Mouse (Mus musculus) spleen, embryonic (tissue): ENCODE results near the gene Mbl1.

Experiments used
- CTCF ChIA-PET: fragments of 350-600 bp; sonication (Branson Sonifier 250); formaldehyde crosslinking; loops from one replicate; lab custom pipeline; 2022; lab: Charles Lee

The Mbl1 gene

DNA sequence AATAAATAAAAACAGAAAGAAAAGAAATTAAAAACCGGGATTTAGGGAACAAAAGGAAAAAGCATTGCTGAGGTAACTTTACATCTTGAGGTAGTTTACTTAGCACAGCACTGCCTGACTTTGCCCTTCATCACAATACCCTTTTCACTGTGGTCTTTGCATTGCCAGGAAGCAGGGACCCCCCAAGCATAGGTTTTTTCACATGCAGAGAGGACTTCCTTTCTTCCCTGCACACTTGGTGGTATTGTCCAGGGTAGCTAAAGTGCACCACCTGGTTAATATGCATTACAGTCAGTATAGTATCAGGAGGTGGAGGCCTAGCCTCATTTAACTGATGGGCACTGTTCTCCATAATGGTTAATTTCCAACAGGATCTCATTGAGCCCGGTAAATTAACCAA is 38.2 kb downstream of the Mbl1 start:
- CTCF ChIA-PET: no interaction called here

DNA sequence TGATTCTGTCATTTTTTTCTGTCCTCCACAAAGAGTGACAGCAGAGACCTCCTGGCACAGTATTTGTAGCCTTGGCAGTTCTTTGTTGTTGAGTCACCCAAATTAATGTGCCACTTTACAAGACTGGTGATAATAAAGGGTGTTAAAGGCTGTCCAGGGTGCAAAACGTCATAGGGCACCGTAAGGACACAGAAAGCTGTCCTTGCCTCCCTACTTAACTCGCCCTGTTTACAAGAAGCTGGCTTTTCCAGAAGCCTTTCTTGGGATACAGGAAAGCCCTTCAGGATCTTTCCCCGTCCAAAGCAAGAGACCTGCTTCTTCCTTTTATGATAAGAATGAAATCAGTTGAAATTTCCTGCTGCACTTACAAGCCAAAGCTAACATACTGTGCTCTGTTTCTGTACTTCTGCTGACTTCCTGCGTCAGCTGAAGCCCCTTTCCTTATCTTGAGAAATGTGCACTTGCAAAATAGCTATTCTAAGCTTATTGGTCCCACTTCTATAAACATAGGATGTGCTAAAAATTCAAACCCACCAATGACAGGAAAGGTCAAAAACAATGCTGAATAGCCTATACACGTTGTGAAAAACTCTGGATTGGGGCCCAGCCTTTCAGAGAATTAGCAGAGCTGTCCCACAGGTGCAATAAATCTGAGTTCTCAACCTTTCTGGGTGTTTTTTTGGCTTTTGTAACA is 46.9 kb downstream of the Mbl1 start:
- CTCF ChIA-PET: no interaction called here
